Mouse (Mus musculus) thymus, postnatal 25 days (tissue): ENCODE measurements around the gene Heatr6.
A peak's percentile ranks its signal among the peaks of the same experiment; 100 is the strongest.

ENCODE experiments used
- DNase-seq: peaks from one replicate; pipeline ENCODE4 v3.0.0; 2022

The Heatr6 gene

DNA sequence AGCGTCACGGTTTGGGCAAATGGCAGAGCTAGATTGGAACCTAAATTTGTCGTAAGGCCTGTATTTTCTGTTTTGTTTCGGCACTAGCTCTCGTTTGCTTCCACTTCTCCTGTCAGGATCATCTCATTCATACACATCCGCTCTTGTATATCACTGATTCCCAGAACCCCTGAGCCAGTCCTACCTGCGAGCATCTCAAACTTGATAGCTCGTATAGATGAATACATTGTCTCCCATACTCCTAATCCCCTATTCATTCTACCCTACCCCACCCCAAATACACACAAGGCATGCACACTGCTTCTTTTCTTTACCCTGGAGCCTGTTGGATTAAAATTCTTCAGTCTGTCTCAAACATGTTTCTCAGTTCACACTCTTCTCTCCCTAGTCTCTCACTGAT lies 731 bp downstream of the Heatr6 start:
- no peak for DNase-seq

DNA sequence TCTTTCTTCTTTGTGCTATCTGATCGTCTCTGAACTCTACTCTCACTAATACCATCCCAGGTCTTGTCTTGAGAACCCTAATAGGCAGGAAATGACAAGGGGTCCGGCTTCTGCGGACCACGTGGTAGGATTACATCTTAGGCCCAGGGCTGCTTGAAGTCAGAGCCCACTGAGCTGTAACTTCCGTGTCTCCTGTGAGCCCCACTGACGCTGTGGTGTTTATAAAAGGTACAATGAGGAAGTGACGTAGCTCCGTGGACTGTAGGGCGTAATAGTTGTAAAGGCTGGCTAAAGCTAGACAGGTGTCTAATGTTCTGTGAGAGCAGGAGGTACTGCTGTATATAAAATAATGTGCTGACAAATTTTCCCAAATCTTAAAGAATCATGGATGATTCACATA lies 13.8 kb downstream of the Heatr6 start:
- no peak for DNase-seq

- DNase-seq: no peak
Observed at GRCm38 (mm10) chr11:83768976-83769375, 15.5 kb downstream of the Heatr6 start.

- no peak for DNase-seq
Observed at GRCm38 (mm10) chr11:83771014-83771413, 17.5 kb downstream of the Heatr6 start.

DNA sequence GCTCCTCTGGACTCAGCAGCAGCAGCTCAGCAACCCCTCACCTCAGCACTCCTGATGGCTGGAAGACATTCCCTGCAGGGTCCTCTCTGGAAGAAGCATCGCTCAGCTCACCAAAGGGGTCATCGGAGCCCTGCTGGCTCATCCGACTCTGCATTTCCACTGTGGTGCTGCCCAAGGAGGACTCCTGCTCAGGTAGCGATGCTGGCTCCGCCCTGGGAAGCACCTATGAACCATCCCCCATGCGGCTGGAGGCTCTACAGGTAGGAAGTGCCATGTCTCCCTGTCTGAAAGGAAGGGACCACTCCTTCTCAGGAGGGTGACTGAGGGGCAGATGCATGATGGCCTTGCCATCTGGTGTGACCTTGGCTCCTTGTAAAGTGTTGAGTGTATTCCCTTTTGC lies 18.8 kb downstream of the Heatr6 start:
- no peak for DNase-seq

DNA sequence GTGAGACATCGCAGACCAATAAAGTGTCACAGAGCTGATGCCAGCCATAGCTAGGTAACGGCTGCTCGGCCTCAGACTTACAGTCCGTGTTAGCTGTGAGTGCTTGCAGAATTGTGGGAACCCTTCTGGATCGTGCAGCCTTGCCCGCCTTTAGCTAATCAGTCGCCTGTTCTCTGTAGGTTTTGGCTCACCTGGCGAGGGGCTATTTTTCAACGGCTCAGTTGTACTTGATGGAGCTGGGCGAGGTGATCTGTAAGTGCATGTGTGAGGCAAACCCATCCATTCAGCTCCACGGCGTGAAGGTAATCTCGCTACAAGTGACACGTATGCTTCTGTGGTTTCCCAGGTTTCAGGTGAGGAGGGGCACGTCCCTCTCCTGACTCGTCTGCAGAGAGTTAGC lies 20.2 kb downstream of the Heatr6 start:
- no peak for DNase-seq

GRCm38 (mm10) chr11:83774324-83774723 lies 20.8 kb downstream of the Heatr6 start:
- DNase-seq: no peak

- no peak for DNase-seq
Observed at GRCm38 (mm10) chr11:83776798-83777197, 23.3 kb downstream of the Heatr6 start.

GRCm38 (mm10) chr11:83783931-83784600 lies 30.6 kb downstream of the Heatr6 start:
- no peak for DNase-seq

GRCm38 (mm10) chr11:83784661-83785060 lies 31.2 kb downstream of the Heatr6 start:
- DNase-seq: peak; percentile 21

DNA sequence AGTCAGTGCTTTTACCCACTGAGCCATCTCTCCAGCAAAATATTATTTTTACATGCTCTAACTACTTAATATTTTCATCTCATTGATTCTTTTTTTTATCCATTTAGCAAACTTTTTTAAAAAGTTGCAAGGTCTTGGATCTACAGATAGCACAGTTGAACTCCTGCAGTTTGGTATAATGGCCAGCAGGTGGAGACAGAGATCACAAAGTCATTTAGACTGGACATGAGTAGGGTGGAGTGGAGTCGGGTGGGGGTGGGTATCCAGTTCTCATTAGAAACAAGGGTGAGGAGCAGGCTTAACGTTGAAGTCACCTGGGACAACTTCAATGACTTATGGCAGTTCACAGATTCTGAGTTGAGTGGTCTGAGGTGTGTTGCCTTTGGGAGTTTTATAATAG lies 31.9 kb downstream of the Heatr6 start:
- DNase-seq: peak; percentile 25

GRCm38 (mm10) chr11:83786835-83787234 lies 33.3 kb downstream of the Heatr6 start:
- no peak for DNase-seq

GRCm38 (mm10) chr11:83787401-83788021 lies 34.0 kb downstream of the Heatr6 start:
- no peak for DNase-seq

DNA sequence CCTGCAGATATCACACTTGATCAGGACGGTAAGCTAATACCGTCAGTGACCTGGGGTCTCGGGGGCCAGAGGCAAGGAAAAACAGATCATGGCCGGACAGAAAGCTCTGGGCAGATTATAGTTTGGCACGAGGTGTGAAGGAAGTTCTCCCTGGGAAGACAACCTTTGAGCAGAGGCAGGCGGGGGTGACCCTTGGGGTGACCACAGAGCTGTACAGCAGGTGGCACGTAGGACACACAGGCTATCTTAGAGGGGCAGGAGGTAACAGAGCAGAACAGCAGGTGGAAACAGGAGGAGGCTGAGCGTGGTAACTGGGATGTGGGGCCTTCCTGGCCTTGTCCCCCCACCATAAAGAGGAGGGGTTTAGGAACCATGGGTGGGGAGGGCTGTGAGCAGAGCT lies 34.8 kb downstream of the Heatr6 start:
- DNase-seq: no peak

DNA sequence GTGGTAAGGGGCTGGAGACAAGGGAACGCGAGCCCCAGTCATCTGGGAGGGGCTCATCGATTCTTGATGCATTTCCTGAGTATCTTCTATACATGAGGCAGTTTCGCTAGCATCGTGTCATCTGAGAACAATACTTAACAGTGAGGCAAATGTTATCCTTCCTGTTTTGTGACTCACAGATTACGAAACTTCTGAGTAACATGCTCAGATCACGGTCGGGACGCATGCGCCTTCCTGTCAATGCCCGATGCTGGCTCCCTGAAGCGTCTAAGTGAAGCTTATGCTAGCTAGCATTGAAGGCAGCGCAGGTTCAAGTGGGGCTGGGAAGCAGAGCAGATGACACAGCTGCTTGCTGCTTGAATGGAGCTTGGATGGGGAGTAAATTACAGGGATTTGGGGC lies 35.8 kb downstream of the Heatr6 start:
- peak; percentile 27 for DNase-seq

DNA sequence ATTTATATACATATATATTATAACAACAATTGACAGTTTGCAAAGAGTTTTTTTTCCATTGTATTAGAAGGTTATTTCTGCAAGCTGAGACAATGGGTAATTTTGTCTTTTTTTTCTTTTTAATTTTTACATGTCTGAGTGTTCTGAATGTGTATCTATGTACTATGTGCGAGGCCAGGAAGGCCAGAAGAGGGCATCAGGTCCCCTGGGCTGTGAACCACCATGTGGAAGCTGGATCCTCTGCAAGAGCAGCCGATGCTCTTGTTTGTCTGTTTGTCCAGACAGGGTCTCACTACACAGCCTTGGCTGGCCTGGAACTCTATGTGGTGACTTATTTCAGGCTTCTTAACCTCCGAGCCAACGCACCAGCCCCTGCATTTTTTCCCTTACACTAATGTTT lies 37.6 kb downstream of the Heatr6 start:
- no peak for DNase-seq

- no peak for DNase-seq
Observed at GRCm38 (mm10) chr11:83792316-83792914, 38.9 kb downstream of the Heatr6 start.

GRCm38 (mm10) chr11:83793264-83793663 lies 39.8 kb downstream of the Heatr6 start:
- no peak for DNase-seq

DNA sequence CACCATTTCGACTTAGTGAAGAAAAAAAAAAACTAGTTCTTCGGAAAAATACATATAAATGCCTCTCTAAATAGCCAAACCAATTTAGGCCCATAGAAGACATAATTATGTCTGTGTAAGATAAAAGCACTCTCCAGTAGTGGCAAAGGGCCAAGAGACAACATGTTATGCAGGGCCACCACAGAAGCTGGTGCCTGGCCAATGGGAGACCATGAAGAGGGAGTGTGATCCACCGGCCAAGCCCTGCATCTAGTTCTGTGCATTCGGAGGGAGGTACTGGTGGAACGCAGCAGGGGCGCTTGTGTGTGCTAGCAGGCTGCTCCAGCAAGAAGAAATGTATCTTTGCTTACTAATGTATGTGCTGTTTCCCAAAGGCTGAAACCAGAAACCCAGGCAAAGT lies 42.6 kb downstream of the Heatr6 start:
- no peak for DNase-seq

DNA sequence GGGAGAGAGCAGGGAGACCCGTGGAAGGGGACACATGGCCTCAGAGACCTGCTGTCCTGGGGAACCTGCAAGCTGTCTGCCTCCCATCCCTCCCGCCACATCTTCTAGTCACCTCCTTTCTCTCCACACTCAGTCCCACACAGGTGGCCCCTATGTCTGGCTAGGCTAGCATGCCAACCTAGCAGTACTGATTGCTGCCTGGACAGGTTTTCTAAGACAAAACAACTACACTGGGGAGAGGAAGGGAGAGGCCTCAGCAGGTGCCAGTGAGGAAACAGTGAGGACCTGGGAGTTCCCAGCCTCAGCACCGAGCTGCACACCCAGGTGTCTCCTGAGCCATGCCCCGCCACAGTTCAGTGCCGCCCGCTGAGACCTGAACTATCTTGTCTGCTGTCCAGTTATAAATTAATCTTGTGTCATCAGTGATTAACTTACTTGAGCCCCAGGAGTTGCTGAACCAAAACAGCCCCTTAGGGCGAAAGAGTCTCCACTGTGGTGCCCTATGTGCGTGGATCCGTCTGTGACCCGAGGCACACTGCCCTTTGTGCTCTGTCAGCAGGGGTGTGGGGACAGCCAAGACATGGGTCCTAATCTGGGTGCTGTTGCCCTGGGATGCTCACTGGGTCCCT lies 43.6 kb downstream of the Heatr6 start:
- DNase-seq: no peak

- no peak for DNase-seq
Observed at GRCm38 (mm10) chr11:83799871-83800430, 46.5 kb downstream of the Heatr6 start.

GRCm38 (mm10) chr11:83802166-83802565 lies 48.7 kb downstream of the Heatr6 start:
- DNase-seq: peak; percentile 20

DNA sequence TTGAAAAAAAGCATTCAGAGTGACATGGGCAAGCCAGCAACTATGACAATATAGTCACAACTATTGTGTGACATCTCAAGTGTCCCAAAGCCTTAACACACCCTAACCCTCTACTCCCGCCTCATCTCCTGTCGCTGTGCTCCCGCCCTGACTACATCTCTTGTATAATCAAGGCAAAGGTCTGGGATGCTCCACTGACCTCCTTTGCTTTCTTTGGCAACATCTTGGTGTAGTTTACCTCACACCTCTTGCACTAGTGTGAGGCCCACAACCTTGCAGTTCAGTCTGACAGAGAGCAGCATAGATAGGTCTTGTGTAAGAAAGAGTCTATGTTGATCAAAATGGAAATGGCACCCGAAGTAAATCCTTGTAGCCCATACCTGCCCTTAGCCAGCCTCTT lies 49.1 kb downstream of the Heatr6 start:
- DNase-seq: no peak

DNA sequence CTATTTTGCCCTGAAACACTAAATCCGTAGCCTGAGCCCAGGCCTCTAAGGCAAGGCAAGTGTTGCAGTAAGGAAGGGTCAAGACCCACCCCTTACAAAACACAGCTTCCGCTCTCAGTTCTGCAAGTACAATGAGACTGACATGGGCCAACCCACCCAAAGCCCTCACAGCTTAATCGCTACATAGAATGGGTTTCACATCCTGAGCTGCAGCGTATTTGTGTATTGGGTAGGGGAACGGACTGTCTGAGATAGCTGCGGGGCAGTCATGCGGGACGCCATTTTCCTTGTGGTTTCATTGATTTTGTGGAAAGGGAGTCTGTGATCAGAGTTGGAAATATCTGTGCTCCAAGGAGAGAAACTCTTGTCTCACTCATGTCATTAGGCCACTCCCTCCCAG lies 56.9 kb downstream of the Heatr6 start:
- DNase-seq: no peak
